Mouse (Mus musculus): ENCODE results near the gene Pigq. TPM values are rescaled to one million over a fixed set of nuclear protein-coding genes. Genes with fewer than 3 reads are reported as not detected.
A peak's percentile ranks its signal among the peaks of the same experiment; 100 is the strongest.

Gene Pigq
- polyA plus RNA-seq, 1 experiment from 2014 or later: 76.4 TPM

DNA sequence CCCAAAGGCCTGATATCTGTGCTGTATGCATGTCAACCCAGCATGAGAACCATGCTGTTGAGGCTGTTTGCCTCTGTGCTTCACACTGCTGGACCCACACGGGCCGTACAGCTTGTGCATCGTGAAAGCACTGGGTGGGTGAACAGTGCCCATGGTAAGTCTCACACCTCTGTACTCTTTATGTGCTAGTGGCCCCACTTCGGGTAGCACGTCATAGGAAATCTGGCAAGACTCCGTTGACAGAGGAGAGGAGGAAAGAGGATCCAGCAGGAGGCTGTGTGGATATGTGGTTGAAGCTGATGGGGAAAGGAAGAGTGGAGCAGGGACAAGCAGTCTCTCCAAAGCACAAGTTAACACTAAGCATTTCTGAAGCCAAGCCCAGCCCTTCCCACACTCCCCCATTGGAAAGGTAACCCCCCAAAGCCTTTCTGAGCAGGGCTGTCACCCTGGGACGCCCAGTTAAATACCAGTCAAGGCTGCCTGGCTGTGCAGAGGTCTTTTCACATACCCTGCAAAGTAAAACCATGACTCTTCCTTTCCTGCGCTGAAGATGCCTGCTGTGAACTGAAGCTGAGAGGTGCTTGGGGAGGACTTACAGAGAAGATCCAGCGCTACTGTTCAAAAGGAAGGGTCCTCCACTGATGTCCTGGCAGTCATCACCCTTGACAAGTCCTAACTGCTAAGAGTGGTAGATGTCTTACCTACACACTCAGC lies 26.5 kb downstream of the Pigq start:
- peaks cover 41% of the 10 kb centered on the region for H3K4me1 ChIP-seq
- H3K9ac ChIP-seq: peak overlapping the region; percentile 93
- 79% methylated on average over 9 of the region's 9 CpGs for WGBS
- no peak for ATAC-seq (replicated peaks; ENCODE audit: low FRiP score)
- H3K27me3 ChIP-seq: no peaks in the 10 kb centered on the region
- peak overlapping the region; percentile 86 for H3K4me2 ChIP-seq
- no peaks in the 10 kb centered on the region for H3K36me3 ChIP-seq
- peak overlapping the region; percentile 99 for H3K4me3 ChIP-seq (replicated peaks)
- H3K9me3 ChIP-seq (replicated peaks): no peaks in the 10 kb centered on the region
- H3K27ac ChIP-seq: no peak overlapping the region

DNA sequence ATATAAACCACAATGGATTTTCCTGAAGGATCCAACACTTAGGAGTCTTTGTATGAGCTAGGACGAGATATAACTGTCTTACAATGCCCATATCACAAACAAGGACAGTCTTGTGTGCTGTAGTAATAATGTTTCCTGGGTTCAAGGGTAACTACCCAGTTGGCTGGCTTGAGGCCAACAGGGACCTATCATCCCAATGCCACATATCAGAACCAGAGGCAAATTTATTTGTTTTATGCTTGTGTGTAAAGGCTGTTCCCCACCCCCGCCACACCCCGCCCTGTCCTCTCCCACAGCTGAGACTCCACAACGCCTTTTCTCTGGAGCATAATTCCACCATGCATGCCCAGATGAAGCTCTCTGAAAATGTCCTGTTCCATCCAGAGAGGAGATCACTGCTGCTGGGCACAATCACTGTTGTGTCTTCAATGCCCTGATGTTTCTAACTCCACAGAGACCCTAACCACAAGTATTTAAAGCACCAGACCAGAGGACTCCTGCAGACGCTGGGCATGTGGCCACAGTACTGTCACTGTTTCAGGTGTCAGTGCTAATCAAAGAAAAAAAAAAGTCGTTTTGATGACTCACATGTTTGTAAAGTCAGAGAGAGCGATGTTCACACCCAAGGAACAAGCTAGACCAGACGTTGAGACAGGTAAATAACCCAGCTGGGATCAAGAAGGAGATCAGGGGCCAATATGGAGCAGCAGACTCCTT lies 27.6 kb downstream of the Pigq start:
- no peaks in the 10 kb centered on the region for H3K36me3 ChIP-seq
- 85% methylated on average over 8 of the region's 8 CpGs for WGBS
- H3K27me3 ChIP-seq: no peaks in the 10 kb centered on the region
- ATAC-seq (replicated peaks; ENCODE audit: low FRiP score): no peak
- no peak overlapping the region for H3K4me3 ChIP-seq (replicated peaks)
- no peak overlapping the region for H3K4me2 ChIP-seq
- no peak overlapping the region for H3K9ac ChIP-seq
- H3K9me3 ChIP-seq (replicated peaks): no peaks in the 10 kb centered on the region
- peaks cover 41% of the 10 kb centered on the region for H3K4me1 ChIP-seq
- no peak overlapping the region for H3K27ac ChIP-seq

DNA sequence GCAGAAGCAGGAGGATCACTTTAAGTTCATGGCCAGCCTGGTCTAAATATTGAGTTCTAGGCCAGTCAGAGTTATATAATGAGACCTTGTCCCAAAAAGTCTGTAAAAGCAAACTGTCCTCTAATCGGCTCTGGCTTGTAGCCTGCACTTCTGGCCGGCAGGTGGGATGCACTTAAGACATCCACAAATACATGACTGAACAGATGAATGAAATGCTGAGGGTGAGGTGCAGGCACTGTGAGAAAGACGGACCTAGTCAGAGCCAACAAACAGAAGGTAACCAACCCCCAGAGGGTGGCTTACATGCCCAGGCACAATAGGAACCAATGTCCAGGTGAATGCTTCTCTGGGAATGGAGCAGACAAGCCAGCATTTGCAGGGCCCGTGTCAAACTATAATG lies 30.4 kb downstream of the Pigq start:
- Histone ChIP-seq H3K4me1 (peaks cover 33% of the 10 kb centered on the region), H3K27ac (peak overlapping the region; percentile 46; the same call in 1 of the 2 replicates), H3K4me3 (replicated peaks) (no peak overlapping the region), H3K36me3 (no peaks in the 10 kb centered on the region), H3K9me3 (replicated peaks) (no peaks in the 10 kb centered on the region), H3K9ac (no peak overlapping the region), H3K27me3 (no peaks in the 10 kb centered on the region), H3K4me2 (no peak overlapping the region)
- WGBS: 81% methylated on average over 4 of the region's 4 CpGs
- ATAC-seq (replicated peaks; ENCODE audit: low FRiP score): no peak

DNA sequence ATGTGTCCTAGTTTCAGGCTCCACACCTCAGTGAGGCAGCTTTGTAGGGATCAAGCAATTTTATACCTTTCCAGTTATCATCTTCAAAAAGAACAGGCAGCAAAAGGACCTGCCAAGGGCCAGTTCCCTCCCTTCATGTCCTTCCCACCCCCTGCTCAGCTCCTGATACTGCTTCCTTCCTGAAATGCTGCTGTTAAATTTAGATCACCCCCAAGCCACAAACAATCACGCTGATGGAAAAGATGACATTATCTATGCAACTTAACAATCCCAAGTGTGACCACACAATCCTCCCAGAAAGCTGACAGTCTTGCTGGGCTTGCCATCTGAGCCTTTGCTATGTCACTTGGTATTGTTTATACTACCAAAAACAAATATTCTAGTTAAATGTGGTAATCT lies 30.9 kb downstream of the Pigq start:
- Histone ChIP-seq H3K4me3 (replicated peaks) (no peak overlapping the region), H3K9me3 (replicated peaks) (no peaks in the 10 kb centered on the region), H3K27ac (peak overlapping the region; percentile 46; the same call in 1 of the 2 replicates), H3K36me3 (no peaks in the 10 kb centered on the region), H3K27me3 (no peaks in the 10 kb centered on the region), H3K9ac (no peak overlapping the region), H3K4me2 (no peak overlapping the region), H3K4me1 (peaks cover 31% of the 10 kb centered on the region)
- no peak for ATAC-seq (replicated peaks; ENCODE audit: low FRiP score)
- 84% methylated on average over 1 of the region's 1 CpGs for WGBS

DNA sequence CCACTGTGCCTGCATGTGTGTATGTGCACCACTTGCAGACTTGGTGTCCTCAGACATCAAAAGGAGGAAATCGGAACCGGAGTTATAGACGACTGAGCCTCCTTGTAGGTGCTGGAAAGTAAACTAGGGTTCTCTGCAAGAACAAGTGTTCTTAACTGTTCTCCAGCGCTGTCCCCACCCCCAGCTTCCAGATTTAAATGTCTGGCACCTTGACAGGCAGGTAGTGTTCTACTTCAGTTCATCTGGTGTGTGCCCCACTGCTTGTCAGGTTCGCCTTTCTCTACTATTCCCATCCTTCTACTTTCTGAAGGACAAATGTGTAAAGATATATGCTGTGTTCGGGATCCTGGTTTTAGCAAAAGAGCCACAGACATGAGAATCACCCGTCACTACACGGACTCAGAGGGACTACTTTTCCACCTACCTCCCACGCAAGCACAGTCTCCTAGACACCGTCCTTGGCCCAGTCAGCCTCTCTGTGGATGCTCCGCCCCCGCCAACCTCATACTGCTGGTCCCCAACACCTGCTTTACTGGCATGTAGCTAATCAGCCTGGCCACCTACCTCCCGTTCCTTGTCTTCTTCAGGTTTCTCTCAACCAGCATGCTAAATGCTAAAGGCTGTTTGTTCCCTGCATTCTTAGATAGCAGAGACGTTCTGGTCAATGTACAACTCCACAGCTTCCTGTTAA lies 31.4 kb downstream of the Pigq start:
- Histone ChIP-seq H3K27me3 (no peaks in the 10 kb centered on the region), H3K4me1 (peaks cover 26% of the 10 kb centered on the region), H3K4me3 (replicated peaks) (no peak overlapping the region), H3K27ac (no peak overlapping the region), H3K36me3 (no peaks in the 10 kb centered on the region), H3K9me3 (replicated peaks) (no peaks in the 10 kb centered on the region), H3K9ac (no peak overlapping the region), H3K4me2 (no peak overlapping the region)
- 82% methylated on average over 14 of the region's 14 CpGs for WGBS
- no peak for ATAC-seq (replicated peaks; ENCODE audit: low FRiP score)

DNA sequence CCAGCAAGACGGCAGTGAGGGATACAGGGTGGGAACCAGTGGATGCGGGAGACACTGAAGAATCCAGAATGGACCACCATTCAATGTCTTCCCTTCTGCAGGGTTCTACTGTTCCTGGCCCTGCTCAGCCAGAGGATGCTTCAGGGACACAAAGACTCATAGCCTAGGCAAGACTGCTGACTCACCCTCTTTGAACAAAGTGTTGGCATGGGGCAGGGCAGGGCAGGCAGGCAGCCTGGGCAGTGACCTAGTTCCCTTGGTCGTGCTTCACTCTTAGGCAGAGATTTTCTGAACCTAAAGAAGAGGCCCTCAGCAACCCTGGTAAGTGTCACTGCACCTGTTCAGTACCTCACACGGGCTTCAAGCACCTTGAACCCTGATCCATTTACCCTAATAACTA lies 32.9 kb downstream of the Pigq start:
- no peak overlapping the region for H3K4me2 ChIP-seq
- no peak overlapping the region for H3K9ac ChIP-seq
- no peaks in the 10 kb centered on the region for H3K27me3 ChIP-seq
- H3K9me3 ChIP-seq (replicated peaks): no peaks in the 10 kb centered on the region
- H3K4me3 ChIP-seq (replicated peaks): no peak overlapping the region
- 87% methylated on average over 4 of the region's 4 CpGs for WGBS
- H3K27ac ChIP-seq: no peak overlapping the region
- H3K36me3 ChIP-seq: no peaks in the 10 kb centered on the region
- H3K4me1 ChIP-seq: peaks cover 18% of the 10 kb centered on the region; the same call in 1 of the 2 replicates
- ATAC-seq (replicated peaks; ENCODE audit: low FRiP score): no peak

DNA sequence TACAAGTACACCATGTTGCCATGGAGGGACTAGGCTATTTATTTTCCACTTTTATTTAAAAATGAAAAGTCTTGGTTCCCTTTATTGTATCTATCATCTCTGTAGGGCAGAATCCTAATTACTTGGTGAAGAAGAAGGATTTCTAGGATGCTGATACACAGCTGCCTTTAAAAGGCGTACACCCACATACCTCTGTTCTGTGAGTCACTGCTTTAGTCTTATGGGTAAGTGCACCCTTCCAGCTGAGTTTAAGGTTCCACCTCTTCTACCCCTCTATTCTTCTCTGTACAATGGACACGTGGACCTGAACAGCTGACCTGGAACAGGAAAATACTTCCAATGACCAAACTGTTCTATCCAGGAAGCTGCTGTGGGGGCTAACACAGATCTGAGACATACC lies 37.1 kb downstream of the Pigq start:
- WGBS: 83% methylated on average over 2 of the region's 2 CpGs
- Histone ChIP-seq H3K4me1 (no peaks in the 10 kb centered on the region), H3K9ac (no peak overlapping the region), H3K4me2 (no peak overlapping the region), H3K27ac (no peak overlapping the region), H3K4me3 (replicated peaks) (no peak overlapping the region), H3K27me3 (no peaks in the 10 kb centered on the region), H3K9me3 (replicated peaks) (no peaks in the 10 kb centered on the region), H3K36me3 (0 out of 2 replicates have a peak, but pooled peaks cover 6% of the 10 kb centered on the region)
- no peak for ATAC-seq (replicated peaks; ENCODE audit: low FRiP score)

DNA sequence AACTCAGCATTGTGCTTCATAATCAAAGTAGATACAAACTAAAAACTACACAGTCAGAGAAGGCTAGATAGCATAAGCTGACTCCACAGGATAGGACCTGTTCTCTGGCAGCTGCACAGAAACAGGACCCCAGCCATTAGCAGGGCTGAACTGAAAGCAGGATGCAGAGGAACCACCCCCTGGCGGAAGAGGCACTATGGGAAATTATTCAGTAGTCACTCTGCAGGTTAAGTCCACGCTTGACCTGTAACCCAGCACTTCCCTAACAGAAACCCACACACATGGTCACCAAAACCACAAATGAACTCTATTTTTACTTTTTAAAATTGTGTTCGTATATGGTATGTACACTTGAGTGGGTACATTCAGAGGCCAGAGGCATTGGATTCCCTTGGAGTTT lies 41.7 kb downstream of the Pigq start:
- no peak overlapping the region for H3K9ac ChIP-seq
- no peaks in the 10 kb centered on the region for H3K4me1 ChIP-seq
- no peak overlapping the region for H3K4me2 ChIP-seq
- no peak for ATAC-seq (replicated peaks; ENCODE audit: low FRiP score)
- H3K27me3 ChIP-seq: no peaks in the 10 kb centered on the region
- peaks cover 20% of the 10 kb centered on the region for H3K36me3 ChIP-seq
- WGBS: 85% methylated on average over 3 of the region's 3 CpGs
- no peak overlapping the region for H3K27ac ChIP-seq
- no peaks in the 10 kb centered on the region for H3K9me3 ChIP-seq (replicated peaks)
- H3K4me3 ChIP-seq (replicated peaks): no peak overlapping the region

DNA sequence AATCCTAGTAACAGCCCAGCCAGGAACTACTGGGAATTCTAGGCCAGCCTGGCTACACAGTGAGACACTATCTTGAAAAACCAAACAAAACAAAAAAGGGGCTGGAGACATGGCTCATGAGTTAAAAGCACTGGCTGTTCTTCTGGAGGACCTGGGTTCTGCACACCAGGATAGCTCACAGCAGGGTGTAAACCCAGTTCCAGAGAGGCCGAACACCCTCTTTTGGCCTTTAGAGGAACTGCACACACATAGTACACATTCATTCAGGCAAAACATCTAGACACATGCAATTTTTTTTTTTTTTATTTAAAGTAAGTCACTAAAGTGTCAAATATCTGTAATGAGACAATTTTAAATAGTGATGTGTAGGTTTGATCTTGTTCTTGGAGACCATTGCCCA lies 44.5 kb downstream of the Pigq start:
- no peak for ATAC-seq (replicated peaks; ENCODE audit: low FRiP score)
- 91% methylated on average over 1 of the region's 1 CpGs for WGBS
- H3K27ac ChIP-seq: no peak overlapping the region
- no peaks in the 10 kb centered on the region for H3K9me3 ChIP-seq (replicated peaks)
- no peaks in the 10 kb centered on the region for H3K27me3 ChIP-seq
- H3K4me2 ChIP-seq: no peak overlapping the region
- no peak overlapping the region for H3K4me3 ChIP-seq (replicated peaks)
- no peak overlapping the region for H3K9ac ChIP-seq
- peaks cover 14% of the 10 kb centered on the region for H3K36me3 ChIP-seq
- H3K4me1 ChIP-seq: peaks cover 17% of the 10 kb centered on the region

DNA sequence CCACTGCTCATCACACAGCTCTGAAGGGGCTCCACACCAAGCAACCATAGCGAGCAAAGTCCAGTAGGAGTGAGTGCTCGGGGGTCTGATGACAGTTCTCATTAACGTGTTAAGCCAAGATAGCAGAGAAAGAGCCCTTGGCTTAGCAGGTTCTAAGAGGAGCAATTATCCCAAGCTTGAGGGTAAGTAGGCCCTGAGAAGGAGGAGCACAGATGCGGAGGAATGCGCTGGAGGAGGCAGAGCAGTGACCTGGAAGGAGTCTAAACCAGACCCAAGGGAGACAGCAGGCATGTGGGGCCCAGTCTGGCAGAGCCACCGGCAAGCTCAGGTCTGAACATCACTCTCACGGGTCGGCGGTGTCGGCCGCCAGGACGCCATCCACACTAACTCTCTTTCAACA lies 48.8 kb downstream of the Pigq start:
- 51% methylated on average over 12 of the region's 12 CpGs for WGBS
- Histone ChIP-seq H3K9me3 (replicated peaks) (no peaks in the 10 kb centered on the region), H3K27ac (peak overlapping the region; percentile 66), H3K4me1 (peaks cover 20% of the 10 kb centered on the region), H3K4me3 (replicated peaks) (no peak overlapping the region), H3K36me3 (peaks cover 11% of the 10 kb centered on the region), H3K27me3 (no peaks in the 10 kb centered on the region), H3K4me2 (no peak overlapping the region), H3K9ac (no peak overlapping the region)
- no peak for ATAC-seq (replicated peaks; ENCODE audit: low FRiP score)

DNA sequence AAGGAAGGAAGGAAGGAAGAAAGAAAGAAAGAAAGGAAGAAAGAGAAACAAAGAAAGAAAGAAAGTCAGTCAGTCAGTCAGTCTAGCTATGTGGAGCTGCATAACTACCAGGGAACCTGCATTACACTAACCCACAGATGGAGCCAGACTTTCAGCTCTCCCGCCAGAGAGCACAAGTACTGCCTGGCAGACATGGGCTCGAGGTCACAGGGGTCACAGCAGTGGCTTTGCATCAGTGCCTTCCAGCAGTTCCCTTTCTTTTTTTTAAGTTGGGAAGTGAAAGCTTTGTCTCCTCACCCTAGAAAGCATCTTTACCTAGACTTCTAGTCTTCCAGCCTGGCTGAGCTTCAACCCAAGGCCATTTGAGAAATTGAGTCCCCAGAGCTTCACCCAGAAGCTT lies 49.3 kb downstream of the Pigq start:
- H3K27ac ChIP-seq: peak overlapping the region; percentile 66
- H3K4me2 ChIP-seq: no peak overlapping the region
- 0 out of 2 replicates have a peak, but pooled peaks have one; percentile 49 for ATAC-seq (replicated peaks; ENCODE audit: low FRiP score)
- H3K27me3 ChIP-seq: no peaks in the 10 kb centered on the region
- peaks cover 11% of the 10 kb centered on the region for H3K36me3 ChIP-seq
- H3K4me1 ChIP-seq: peaks cover 20% of the 10 kb centered on the region
- WGBS: 30% methylated on average over 2 of the region's 2 CpGs
- H3K9ac ChIP-seq: no peak overlapping the region
- H3K9me3 ChIP-seq (replicated peaks): no peaks in the 10 kb centered on the region
- no peak overlapping the region for H3K4me3 ChIP-seq (replicated peaks)

DNA sequence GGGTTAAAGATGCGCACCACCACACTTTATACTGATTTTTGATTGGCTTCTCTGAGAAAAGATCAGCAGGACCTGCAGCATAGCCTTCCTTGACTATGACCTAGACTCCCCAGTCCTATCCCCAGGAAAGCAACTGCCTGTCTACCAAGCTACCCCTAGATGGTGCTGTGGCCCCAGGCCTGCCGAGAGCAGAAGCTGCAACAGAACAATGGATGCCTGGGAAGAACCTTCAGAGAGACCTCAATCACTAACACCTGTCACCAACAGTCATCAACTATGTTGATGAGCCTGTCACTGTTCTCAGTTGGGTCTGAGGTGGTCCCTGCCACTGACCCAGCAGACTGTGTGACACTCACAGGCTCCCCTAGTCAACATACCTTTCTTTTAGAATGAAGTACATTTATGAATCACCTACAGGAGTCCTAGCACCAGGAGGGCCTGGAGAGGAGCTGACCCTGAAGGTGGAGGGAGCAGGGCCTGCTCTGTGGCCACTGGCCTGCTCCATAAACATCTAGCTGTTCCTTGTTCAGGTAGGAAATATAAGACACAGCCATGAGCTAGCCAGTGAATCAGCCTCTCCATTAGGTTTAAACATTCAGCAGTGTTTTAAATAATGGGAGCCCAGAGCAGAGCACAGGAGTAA lies 50.6 kb downstream of the Pigq start:
- H3K4me3 ChIP-seq (replicated peaks): no peak overlapping the region
- 39% methylated on average over 2 of the region's 2 CpGs for WGBS
- H3K27me3 ChIP-seq: no peaks in the 10 kb centered on the region
- H3K27ac ChIP-seq: peak overlapping the region; percentile 46; the same call in 1 of the 2 replicates
- no peak overlapping the region for H3K4me2 ChIP-seq
- peak; percentile 76 for ATAC-seq (replicated peaks; ENCODE audit: low FRiP score)
- no peaks in the 10 kb centered on the region for H3K9me3 ChIP-seq (replicated peaks)
- H3K4me1 ChIP-seq: peaks cover 20% of the 10 kb centered on the region
- H3K36me3 ChIP-seq: peaks cover 21% of the 10 kb centered on the region
- no peak overlapping the region for H3K9ac ChIP-seq

Measured in kidney, embryonic 15.5 days (tissue).